Mouse (Mus musculus) spleen, adult 2 months (tissue): ENCODE measurements at regions not wholly inside any gene's neighbourhood (a gene's known extent, or its start where the extent isn't known, plus 50 kb on each side); places are given as distances from the start of the nearest gene placed in this dataset.

ENCODE experiments used
- DNase-seq, 2 experiments: peaks; one replicate each; pipeline versions ENCODE4 v3.0.0 to v3.0.0-alpha.2; 2012 to 2021; ENCODE audit warnings: low spot score in 2 of 2, low read depth in 1 of 2
- H3K27ac ChIP-seq: fragments of 200-500 bp; 2 replicates; pipeline ENCODE4 v1.5.1; 2012; ENCODE audit warnings: low read length, inconsistent platforms; ENCODE audit not compliant: insufficient read depth
- H3K27me3 ChIP-seq: fragments of 200-500 bp; 2 replicates; pipeline ENCODE4 v1.6.1; 2012; ENCODE audit warnings: mild to moderate bottlenecking, moderate library complexity, low read length, inconsistent platforms; ENCODE audit not compliant: control insufficient read depth, insufficient read depth
- H3K36me3 ChIP-seq: fragments of 200-500 bp; 2 replicates; pipeline ENCODE4 v1.6.1; 2012; ENCODE audit warnings: mild to moderate bottlenecking, low read length, inconsistent platforms; ENCODE audit not compliant: control insufficient read depth, insufficient read depth
- H3K4me1 ChIP-seq: fragments of 200-500 bp; 2 replicates; pipeline ENCODE4 v1.6.1; 2011; ENCODE audit warnings: inconsistent platforms; ENCODE audit not compliant: control insufficient read depth, insufficient read depth, insufficient read length
- H3K4me3 ChIP-seq: fragments of 200-500 bp; 2 replicates; pipeline ENCODE4 v1.5.1; 2011; ENCODE audit warnings: mild to moderate bottlenecking, inconsistent platforms; ENCODE audit not compliant: insufficient read depth, insufficient read length; ENCODE audit errors: extremely low read depth
- CTCF ChIP-seq: fragments of 200-500 bp; IDR thresholded peaks from 2 replicates; pipeline ENCODE4 v1.5.1; 2011; ENCODE audit warnings: mild to moderate bottlenecking, inconsistent platforms; ENCODE audit not compliant: insufficient read depth, insufficient read length, insufficient replicate concordance; ENCODE audit errors: extremely low read depth
- POLR2A ChIP-seq: fragments of 200-500 bp; IDR thresholded peaks from 2 replicates; pipeline ENCODE4 v1.6.1; 2011; ENCODE audit warnings: low read depth, low read length, inconsistent platforms
- WGBS: fragments of 180-500 bp; shearing (Covaris S2); methylation state at CpG from one replicate; pipeline ENCODE4 v1.1.7; 2018; 5-methylcytosine and 5-hydroxymethylcytosine counted together

DNA sequence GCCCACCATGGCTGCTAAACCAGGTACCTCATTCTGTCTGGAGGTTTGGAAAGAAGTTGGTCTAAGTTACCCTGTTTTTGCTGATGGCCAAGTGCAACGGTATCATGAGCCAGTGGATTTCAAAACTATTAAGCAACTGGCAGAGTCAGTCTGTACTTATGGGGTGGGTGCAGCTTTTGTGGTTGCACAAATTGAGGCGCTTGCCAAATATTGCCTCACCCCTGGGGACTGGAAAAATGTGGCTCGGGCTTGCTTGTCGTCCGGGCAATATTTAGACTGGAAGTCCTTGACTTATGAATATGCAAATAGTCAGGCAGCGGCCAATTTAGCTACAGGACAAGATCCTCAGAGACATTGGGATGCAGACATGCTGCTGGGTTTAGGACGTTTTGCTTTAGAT is 110.2 kb downstream of the Olfr164 start:
- no peak for TF ChIP-seq POLR2A
- no peak for TF ChIP-seq CTCF
- no peak for DNase-seq
- no peak overlapping the region for H3K27ac ChIP-seq
- WGBS = 83% methylated on average over 7 of the region's 7 CpGs
- no peak overlapping the region for H3K4me3 ChIP-seq
- H3K4me1 ChIP-seq = no peaks in the 10 kb centered on the region
- H3K36me3 ChIP-seq = peaks cover 3% of the 10 kb centered on the region; the same call in 1 of the 2 replicates
- no peaks in the 10 kb centered on the region for H3K27me3 ChIP-seq

DNA sequence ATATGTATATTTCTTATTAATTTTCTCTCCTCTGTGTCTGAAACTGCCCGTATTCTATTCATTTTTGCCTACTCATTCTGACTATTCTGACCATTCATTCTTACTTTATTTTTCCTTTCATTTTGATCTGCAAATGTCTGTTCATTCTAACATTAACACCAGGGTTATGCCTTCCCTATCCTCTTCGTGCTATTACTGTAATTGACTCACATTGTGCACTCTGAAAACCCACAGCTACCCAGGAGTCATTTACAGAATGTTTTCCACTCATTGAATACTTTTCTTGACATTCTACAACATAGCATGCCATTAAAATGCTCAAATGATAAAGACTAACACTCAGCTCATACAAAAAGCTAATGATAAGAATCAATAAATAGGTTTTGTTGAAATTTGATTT is 112.9 kb downstream of the Olfr164 start:
- Histone ChIP-seq H3K36me3 (peaks cover 10% of the 10 kb centered on the region), H3K27me3 (no peaks in the 10 kb centered on the region), H3K27ac (no peak overlapping the region), H3K4me1 (peaks cover 3% of the 10 kb centered on the region; the same call in 1 of the 2 replicates), H3K4me3 (no peak overlapping the region)
- 60% methylated on average over 2 of the region's 2 CpGs for WGBS
- no peak for TF ChIP-seq CTCF
- no peak for TF ChIP-seq POLR2A
- no peak for DNase-seq

DNA sequence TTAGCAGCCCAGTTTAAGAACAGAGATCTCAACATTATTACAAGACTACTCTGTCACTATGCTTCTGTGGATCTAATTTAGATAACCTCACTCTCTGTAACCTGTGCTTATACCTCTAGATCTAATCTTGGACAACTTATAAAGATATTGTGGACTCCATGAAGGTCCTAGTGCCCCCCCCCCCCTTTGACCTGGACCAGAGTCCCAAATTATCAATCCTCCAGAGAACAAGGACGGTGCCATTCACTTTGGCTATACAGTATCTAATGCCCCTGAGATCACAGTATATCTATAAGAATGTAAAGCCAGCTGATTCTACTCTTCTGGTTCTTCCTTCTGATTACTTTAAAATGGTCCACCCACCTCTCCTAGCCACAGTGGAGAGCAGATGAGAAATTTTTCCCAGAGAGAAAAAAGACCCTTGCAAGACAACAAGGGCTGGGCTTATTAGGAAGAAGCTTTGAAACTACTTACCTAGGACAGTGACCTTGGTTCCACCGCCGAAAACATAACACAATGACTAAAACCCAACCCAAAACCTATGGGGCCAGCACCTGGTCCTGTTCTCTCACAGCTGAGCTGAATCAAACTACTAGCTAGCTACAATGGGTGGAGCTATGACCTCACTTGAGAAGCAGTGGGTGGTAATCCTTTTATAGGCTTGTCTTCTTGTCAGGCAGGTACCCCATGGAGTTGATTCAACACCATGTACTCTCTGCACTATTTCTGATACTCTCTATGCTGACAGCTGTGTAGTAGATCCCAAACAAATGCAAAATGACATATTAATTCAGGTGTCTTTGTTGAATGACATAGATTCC is 113.9 kb downstream of the Olfr164 start:
- H3K27ac ChIP-seq = peak overlapping the region; percentile 97
- peaks cover 10% of the 10 kb centered on the region for H3K36me3 ChIP-seq
- TF ChIP-seq CTCF = no peak
- TF ChIP-seq POLR2A = peak; percentile 76
- no peaks in the 10 kb centered on the region for H3K27me3 ChIP-seq
- H3K4me3 ChIP-seq = peak overlapping the region; percentile 70
- WGBS = 41% methylated on average over 3 of the region's 3 CpGs
- peak in 1 of 2 experiments; percentile 56 for DNase-seq
- H3K4me1 ChIP-seq = peaks cover 3% of the 10 kb centered on the region; the same call in 1 of the 2 replicates

DNA sequence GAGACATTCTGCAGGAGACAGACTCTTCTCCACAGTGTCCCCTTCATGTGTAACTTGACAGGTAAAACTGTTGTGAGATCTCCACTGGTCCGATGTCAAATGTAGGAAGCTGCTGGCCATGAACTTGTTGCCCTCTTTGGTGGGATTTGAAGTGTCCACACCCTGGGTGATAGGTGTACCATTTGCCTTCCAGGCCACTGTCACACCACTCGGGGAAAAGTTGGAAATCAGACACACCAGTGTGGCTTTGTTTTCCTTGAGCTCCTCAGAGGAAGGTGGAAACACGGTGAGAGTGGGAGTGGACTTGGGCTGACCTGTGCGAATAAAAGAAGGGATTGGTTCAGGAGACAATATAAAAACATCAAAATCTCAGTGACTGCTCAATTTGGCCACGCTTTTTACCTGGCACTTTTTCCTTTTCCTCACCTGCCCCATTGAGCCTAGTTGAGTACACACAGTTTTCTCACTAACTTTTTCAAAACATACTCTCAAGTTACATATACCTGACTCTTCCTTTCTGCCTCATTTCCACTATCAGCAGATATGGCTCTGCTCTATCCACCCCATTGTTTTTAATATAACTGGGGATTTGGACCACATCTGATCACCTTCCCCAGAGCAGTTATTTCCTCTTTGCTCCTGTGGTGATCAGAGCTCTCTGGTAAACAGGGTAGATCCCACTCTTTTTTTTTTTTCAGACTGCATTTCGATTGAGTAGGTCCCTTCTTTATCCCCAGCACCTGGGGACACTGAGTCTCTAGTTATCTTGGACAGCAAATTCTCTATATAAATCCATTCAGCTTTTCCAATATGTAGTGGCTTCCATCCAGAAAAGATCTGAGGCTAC is 115.1 kb downstream of the Olfr164 start:
- H3K4me3 ChIP-seq = peak overlapping the region; percentile 70
- TF ChIP-seq POLR2A = no peak
- no peak for TF ChIP-seq CTCF
- WGBS = 61% methylated on average over 6 of the region's 6 CpGs
- H3K27ac ChIP-seq = peak overlapping the region; percentile 97
- H3K27me3 ChIP-seq = no peaks in the 10 kb centered on the region
- H3K36me3 ChIP-seq = peaks cover 12% of the 10 kb centered on the region
- peaks cover 3% of the 10 kb centered on the region; the same call in 1 of the 2 replicates for H3K4me1 ChIP-seq
- peak in 1 of 2 experiments; percentile 9 for DNase-seq

DNA sequence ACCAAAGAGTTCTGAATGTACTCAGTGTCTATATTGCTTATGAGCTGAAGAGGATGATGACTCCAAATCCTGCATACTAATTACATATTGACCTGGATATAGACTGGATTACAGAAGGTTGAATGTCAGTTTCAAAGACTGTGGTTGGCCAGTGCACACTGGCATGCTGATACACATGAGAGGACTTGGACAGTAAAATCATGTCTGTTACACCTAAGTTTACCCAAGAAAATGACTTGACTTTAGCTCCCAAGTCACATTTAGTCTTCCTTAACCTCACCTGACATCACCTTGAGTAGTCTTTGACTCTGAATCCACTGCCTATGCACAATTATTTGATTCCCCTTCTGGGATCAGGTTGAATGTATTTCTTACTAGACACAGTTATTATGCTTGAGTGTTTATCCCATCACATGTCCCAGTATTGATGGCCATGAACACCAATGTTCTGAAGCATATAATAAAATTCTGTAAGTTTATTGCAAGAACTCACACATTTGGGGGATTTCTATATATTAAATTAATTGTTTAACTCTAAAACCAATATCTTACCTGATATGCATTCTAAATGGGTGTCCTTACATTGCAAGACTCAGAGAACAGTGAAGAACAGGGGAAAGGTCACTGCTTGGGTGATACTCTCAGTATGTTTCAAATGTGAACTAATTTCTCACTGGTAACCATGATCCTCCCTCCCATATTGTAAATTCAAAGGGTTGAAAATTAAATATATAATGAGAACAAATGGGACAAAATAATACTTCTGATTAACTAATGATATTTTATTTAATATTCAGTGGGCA is 116.0 kb downstream of the Olfr164 start:
- no peaks in the 10 kb centered on the region for H3K27me3 ChIP-seq
- no peak for TF ChIP-seq POLR2A
- TF ChIP-seq CTCF = no peak
- H3K4me3 ChIP-seq = peak overlapping the region; percentile 36
- peaks cover 3% of the 10 kb centered on the region; the same call in 1 of the 2 replicates for H3K4me1 ChIP-seq
- peak overlapping the region; percentile 97; the same call in 1 of the 2 replicates for H3K27ac ChIP-seq
- no peak for DNase-seq
- peaks cover 12% of the 10 kb centered on the region for H3K36me3 ChIP-seq

DNA sequence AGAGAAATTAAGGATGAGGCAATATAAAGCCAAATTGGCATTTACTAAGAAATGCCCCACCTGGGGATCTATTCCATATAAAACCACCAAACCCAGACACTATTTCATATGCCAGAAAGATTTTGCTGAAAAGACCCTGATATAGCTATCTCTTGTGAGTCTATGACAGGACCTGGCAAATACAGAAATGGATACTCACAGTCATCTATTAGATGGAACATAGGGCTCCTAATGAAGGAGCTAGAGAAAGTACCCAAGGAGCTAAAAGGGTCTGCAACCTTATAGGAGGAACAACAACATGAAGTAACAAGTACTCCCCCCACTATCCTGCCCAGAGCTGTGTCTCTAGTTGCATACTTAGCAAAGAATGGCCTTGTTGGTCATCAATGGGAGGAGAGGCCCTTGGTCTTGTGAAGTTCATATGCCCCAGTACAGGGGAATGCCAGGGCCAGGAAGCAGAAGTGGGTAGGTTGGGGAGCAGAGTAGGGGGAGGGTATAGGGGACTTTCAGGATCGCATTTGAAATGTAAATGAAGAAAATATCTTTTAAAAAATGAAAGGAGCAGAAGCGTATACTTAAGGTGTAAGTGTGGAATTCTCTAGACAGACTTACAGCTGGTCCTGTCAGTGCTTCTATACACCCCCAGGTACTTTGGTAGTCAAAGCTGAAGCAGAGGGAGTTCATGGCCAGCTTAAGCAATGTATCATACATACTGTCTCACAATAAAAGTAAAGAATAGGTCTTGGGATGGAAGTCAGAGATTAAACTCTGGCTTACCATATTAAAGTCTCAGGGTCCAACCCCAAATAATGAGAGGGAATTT is 128.2 kb downstream of the Olfr164 start:
- TF ChIP-seq CTCF (no peak), POLR2A (no peak)
- Histone ChIP-seq H3K36me3 (no peaks in the 10 kb centered on the region), H3K27ac (peak overlapping the region; percentile 77), H3K4me3 (no peak overlapping the region), H3K4me1 (peaks cover 2% of the 10 kb centered on the region; the same call in 1 of the 2 replicates), H3K27me3 (no peaks in the 10 kb centered on the region)
- 38% methylated on average over 2 of the region's 2 CpGs for WGBS
- DNase-seq = no peak
